In genomic region chr1:132476575-132476927, GRCm38 (mm10) we compare ENCODE assay signal across 8 mouse cellular contexts. TPM values are rescaled to one million over a fixed set of nuclear protein-coding genes. Genes with fewer than 3 reads are reported as not detected.
DNase-seq lines count a peak whose midpoint lies in the region; ATAC-seq and TF ChIP-seq lines count a peak whose summit lies in the region.

No protein-coding gene starts in this region.

- H3K79me2 ChIP-seq in CH12.LX (replicated peaks; ENCODE audit: control insufficient read depth, extremely low read depth, insufficient read depth, poor library complexity, severe bottlenecking), result peaks cover 43% of the 10 kb centered on the region

- TF ChIP-seq RAD21 in CH12.LX (IDR thresholded peaks at IDR 0.05; ENCODE audit: low read depth, low read length), result no peak

- no peak overlapping the region for H3K27ac ChIP-seq in CH12.LX (ENCODE audit: insufficient read depth, low read depth)
- H3K27ac ChIP-seq in forebrain, embryonic 15.5 days (replicated peaks), result peak overlapping the region; percentile 75
- H3K27ac ChIP-seq in liver, embryonic 15.5 days (replicated peaks), result peak overlapping the region; percentile 69

- TF ChIP-seq POLR2A in CH12.LX (IDR thresholded peaks at IDR 0.05; ENCODE audit: low read depth, low read length), result no peak

- peak overlapping the region; percentile 67 to 78 (median 69) for H3K4me3 ChIP-seq in CH12.LX (replicated peaks in 1 of 3; ENCODE audit: low read depth in 2 of 3, low read length in 2 of 3, poor library complexity in 1 of 3)
- peak overlapping the region; percentile 88 for H3K4me3 ChIP-seq in forebrain, embryonic 15.5 days
- H3K4me3 ChIP-seq in liver, embryonic 15.5 days (replicated peaks), result peak overlapping the region; percentile 92

- dilution Hi-C loops in CH12.LX (cut with MboI; ENCODE audit: extremely low pct_ligation_motif_present, extremely low pct_unique_long_range_greater_than_20kb, low sequenced_read_pairs), result no loop called here

- TF ChIP-seq CTCF in CH12.LX (conservative IDR thresholded peaks at IDR 0.05 in 1 of 2, IDR thresholded peaks at IDR 0.05 in 1 of 2; ENCODE audit: low read depth in 2 of 2, low read length in 2 of 2), result no peak

- peaks cover 0 to 17% of the 10 kb centered on the region in 2 experiments for H3K36me3 ChIP-seq in CH12.LX (replicated peaks in 1 of 2; ENCODE audit: control insufficient read depth in 1 of 2, insufficient read depth in 1 of 2, low read length in 1 of 2)
- H3K36me3 ChIP-seq in forebrain, embryonic 15.5 days, result no peaks in the 10 kb centered on the region
- no peaks in the 10 kb centered on the region for H3K36me3 ChIP-seq in liver, embryonic 15.5 days (replicated peaks)

- peak; percentile 15; the same call in 1 of the 2 replicates for ATAC-seq in frontal cortex, adult (ENCODE audit: low TSS enrichment)
- peak; percentile 75 for ATAC-seq in forebrain, embryonic 15.5 days (replicated peaks)
- ATAC-seq in liver, embryonic 15.5 days (ENCODE audit: insufficient read depth), result peak; percentile 69

- H3K9me3 ChIP-seq in CH12.LX (replicated peaks; ENCODE audit: low read length), result no peaks in the 10 kb centered on the region
- no peaks in the 10 kb centered on the region for H3K9me3 ChIP-seq in forebrain, embryonic 15.5 days
- no peaks in the 10 kb centered on the region for H3K9me3 ChIP-seq in liver, embryonic 15.5 days (replicated peaks)

- in situ Hi-C loops in CH12.LX (cut with MboI; ENCODE audit: low pct_ligation_motif_present, low pct_unique_long_range_greater_than_20kb, low sequenced_read_pairs), result no loop called here

- H3K9ac ChIP-seq in CH12.LX (ENCODE audit: insufficient read depth, low read depth), result peak overlapping the region; percentile 90
- H3K9ac ChIP-seq in forebrain, embryonic 15.5 days (replicated peaks), result peak overlapping the region; percentile 74
- peak overlapping the region; percentile 81 for H3K9ac ChIP-seq in liver, embryonic 15.5 days

- DNase-seq in frontal cortex, adult 2 months (ENCODE audit: extremely low spot score in 1 of 2, low spot score in 1 of 2), result no peak
- no peak for DNase-seq in CH12.LX (ENCODE audit: extremely low read depth)
- DNase-seq in embryo, embryonic 9.5 days (ENCODE audit: extremely low spot score), result no peak
- no peak for DNase-seq in layer of hippocampus, postnatal 10 days (ENCODE audit: low spot score in 2 of 2)
- DNase-seq in layer of hippocampus, postnatal 36 days, result no peak

- peak overlapping the region; percentile 90 for H3K4me2 ChIP-seq in CH12.LX (ENCODE audit: insufficient read depth, low read depth, poor library complexity, severe bottlenecking)
- H3K4me2 ChIP-seq in forebrain, embryonic 15.5 days (replicated peaks), result peak overlapping the region; percentile 65
- peak overlapping the region; percentile 80 for H3K4me2 ChIP-seq in liver, embryonic 15.5 days

- TF ChIP-seq EP300 in CH12.LX (IDR thresholded peaks at IDR 0.05; ENCODE audit: low read length), result no peak

- 4% methylated on average over 9 of the region's 9 CpGs for WGBS in forebrain, embryonic 15.5 days
- WGBS in liver, embryonic 15.5 days (ENCODE audit: insufficient replicate concordance), result 3% methylated on average over 9 of the region's 9 CpGs

- peaks cover 2 to 40% of the 10 kb centered on the region in 2 experiments; a peak in 2 of 4 replicates for H3K4me1 ChIP-seq in CH12.LX (ENCODE audit: control insufficient read depth in 1 of 2, insufficient read depth in 2 of 2)
- H3K4me1 ChIP-seq in forebrain, embryonic 15.5 days, result peaks cover 32% of the 10 kb centered on the region
- peaks cover 37% of the 10 kb centered on the region for H3K4me1 ChIP-seq in liver, embryonic 15.5 days (replicated peaks)

- H3K27me3 ChIP-seq in CH12.LX (replicated peaks), result no peaks in the 10 kb centered on the region
- H3K27me3 ChIP-seq in forebrain, embryonic 15.5 days, result no peaks in the 10 kb centered on the region
- H3K27me3 ChIP-seq in liver, embryonic 15.5 days, result no peaks in the 10 kb centered on the region

TF ChIP-seq in CH12.LX, 34 proteins besides CTCF, POLR2A, EP300 and RAD21:
- TF ChIP-seq KAT2A (IDR thresholded peaks at IDR 0.05; ENCODE audit: insufficient replicate concordance, low read length), result no peak
- no peak for TF ChIP-seq MXI1 (IDR thresholded peaks at IDR 0.05; ENCODE audit: low read depth, low read length)
- TF ChIP-seq ZMIZ1 (IDR thresholded peaks at IDR 0.05; ENCODE audit: low read depth, low read length), result no peak
- no peak for TF ChIP-seq ZC3H11A (IDR thresholded peaks at IDR 0.05; ENCODE audit: low read depth, low read length)
- 0 out of 2 replicates have a peak, but pooled peaks have one; percentile 25 for TF ChIP-seq BHLHE40 (IDR thresholded peaks at IDR 0.05; ENCODE audit: low read depth, low read length)
- no peak for TF ChIP-seq HCFC1 (IDR thresholded peaks at IDR 0.05; ENCODE audit: low read depth, low read length)
- TF ChIP-seq MEF2A (IDR thresholded peaks at IDR 0.05; ENCODE audit: borderline replicate concordance, low read depth, low read length), result no peak
- no peak for TF ChIP-seq RCOR1 (conservative IDR thresholded peaks at IDR 0.05; ENCODE audit: low read depth, low read length)
- 0 out of 2 replicates have a peak, but pooled peaks have one; percentile 29 for TF ChIP-seq CHD2 (IDR thresholded peaks at IDR 0.05; ENCODE audit: low read length)
- no peak for TF ChIP-seq MAZ (IDR thresholded peaks at IDR 0.05; ENCODE audit: low read depth, low read length)
- TF ChIP-seq JUND (conservative IDR thresholded peaks at IDR 0.05; ENCODE audit: low read depth, low read length), result no peak
- TF ChIP-seq UBTF (IDR thresholded peaks at IDR 0.05; ENCODE audit: low read depth, low read length), result no peak
- no peak for TF ChIP-seq MYC (IDR thresholded peaks at IDR 0.05; ENCODE audit: low read depth, low read length)
- TF ChIP-seq CHD1 (IDR thresholded peaks at IDR 0.05; ENCODE audit: low read depth, low read length), result 0 out of 2 replicates have a peak, but pooled peaks have one; percentile 61
- no peak for TF ChIP-seq NRF1 (IDR thresholded peaks at IDR 0.05; ENCODE audit: low read depth, low read length)
- no peak for TF ChIP-seq GABPA (IDR thresholded peaks at IDR 0.05; ENCODE audit: insufficient replicate concordance, low read depth, low read length)
- no peak for TF ChIP-seq SIN3A (IDR thresholded peaks at IDR 0.05; ENCODE audit: low read length)
- TF ChIP-seq USF1 (IDR thresholded peaks at IDR 0.05; ENCODE audit: low read depth, low read length), result no peak
- no peak for TF ChIP-seq TBP (conservative IDR thresholded peaks at IDR 0.05; ENCODE audit: low read depth, low read length)

RNA-seq across cellular contexts. Expression of gene Rbbp5, which starts 0.6 kb away (rescaled TPM):
- polyA plus RNA-seq in frontal cortex, adult 2 months (2012; rRNA removed), result 49.1 and 51.0 TPM in 2 replicates
- total RNA-seq in CH12.LX (2012; rRNA removed) (36.9 and 37.1 TPM in 2 replicates), CH12.LX (2014; rRNA removed) (52.1 and 52.5 TPM in 2 replicates)
- polyA plus RNA-seq in CH12.LX (2012; ENCODE audit: insufficient read length, low read depth), result 50.3 and 53.1 TPM in 2 replicates
- 54.9 and 55.5 TPM in 2 replicates for polyA plus RNA-seq in forebrain, embryonic 15.5 days (2015; fragmentation: Nextera tagmentation; extraction: Ambion mirVana)
- polyA plus RNA-seq in liver, embryonic 15.5 days (2015; fragmentation: Nextera tagmentation; extraction: Ambion mirVana), result 21.5 and 24.1 TPM in 2 replicates
- total RNA-seq in layer of hippocampus, postnatal 10 days (2021), result 10 to 100 TPM; 36.8 to 37.3 TPM
- total RNA-seq in layer of hippocampus, postnatal 36 days (2021), result 10 to 100 TPM; 69.1 to 71.6 TPM

RNA-seq across cellular contexts. Expression of gene Tmem81, which starts 29.5 kb away (rescaled TPM):
- 5.1 and 6.4 TPM in 2 replicates for polyA plus RNA-seq in frontal cortex, adult 2 months (2012; rRNA removed)
- 2.0 and 3.3 TPM in 2 replicates for total RNA-seq in CH12.LX (2012; rRNA removed)
- 2.2 and 2.3 TPM in 2 replicates for total RNA-seq in CH12.LX (2014; rRNA removed)
- polyA plus RNA-seq in CH12.LX (2012; ENCODE audit: insufficient read length, low read depth), result 2.4 and 2.8 TPM in 2 replicates
- 1.3 and 1.5 TPM in 2 replicates for polyA plus RNA-seq in forebrain, embryonic 15.5 days (2015; fragmentation: Nextera tagmentation; extraction: Ambion mirVana)
- polyA plus RNA-seq in liver, embryonic 15.5 days (2015; fragmentation: Nextera tagmentation; extraction: Ambion mirVana), result 0.67 and 0.99 TPM in 2 replicates
- 1 to 10 TPM; 1.7 to 3.1 TPM for total RNA-seq in layer of hippocampus, postnatal 10 days (2021)
- total RNA-seq in layer of hippocampus, postnatal 36 days (2021), result 1 to 10 TPM; 5.1 to 7.3 TPM

RNA-seq across cellular contexts. Expression of gene Dstyk, which starts 59.2 kb away (rescaled TPM):
- polyA plus RNA-seq in frontal cortex, adult 2 months (2012; rRNA removed), result 22.1 and 26.6 TPM in 2 replicates
- total RNA-seq in CH12.LX (2012; rRNA removed) (0.21 and 0.25 TPM in 2 replicates), CH12.LX (2014; rRNA removed) (0.12 and 0.19 TPM in 2 replicates)
- 0.59 and 0.72 TPM in 2 replicates for polyA plus RNA-seq in CH12.LX (2012; ENCODE audit: insufficient read length, low read depth)
- 11.3 and 13.2 TPM in 2 replicates for polyA plus RNA-seq in forebrain, embryonic 15.5 days (2015; fragmentation: Nextera tagmentation; extraction: Ambion mirVana)
- polyA plus RNA-seq in liver, embryonic 15.5 days (2015; fragmentation: Nextera tagmentation; extraction: Ambion mirVana), result 4.5 and 5.3 TPM in 2 replicates
- total RNA-seq in layer of hippocampus, postnatal 10 days (2021), result 10 to 100 TPM; 31.0 to 34.9 TPM
- 10 to 100 TPM; 53.1 to 54.0 TPM for total RNA-seq in layer of hippocampus, postnatal 36 days (2021)

Comparison
In these comparisons a context has a peak if more than half of its experiments do, and no peak if none do; other contexts are left out.
1. ATAC-seq: peak in every context shown above with its lines; median percentile 75 in forebrain, embryonic 15.5 days; 69 in liver, embryonic 15.5 days; 15 in frontal cortex, adult.